Mouse (Mus musculus): ENCODE results near the gene Apod. TPM values are rescaled to one million over a fixed set of nuclear protein-coding genes. Genes with fewer than 3 reads are reported as not detected.
A peak's percentile ranks its signal among the peaks of the same experiment; 100 is the strongest.

The Apod gene
- total and polyA plus RNA-seq, 2 experiments from 2014 or later = 68.5 to 293 TPM

DNA sequence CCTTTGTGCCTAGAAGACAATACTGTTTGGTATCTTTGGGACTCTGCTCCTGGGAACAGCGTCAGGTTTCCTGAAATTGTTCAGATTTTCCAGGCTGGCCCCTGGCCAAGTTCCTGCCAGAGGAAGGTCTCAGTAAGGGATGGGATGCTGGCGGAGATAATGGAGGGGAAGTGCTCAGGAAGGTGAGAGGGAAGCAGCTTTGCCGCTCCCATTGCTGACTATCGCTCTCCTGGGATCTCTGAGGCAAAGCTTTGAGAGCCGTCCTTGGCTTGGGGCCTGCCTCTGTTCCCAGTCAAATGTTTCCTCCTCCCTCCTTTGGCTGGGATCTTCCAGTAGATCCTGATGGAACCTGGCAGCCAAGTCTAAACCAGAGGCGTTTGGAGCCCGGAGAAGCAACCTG is 38.1 kb downstream of the Apod start:
- Histone ChIP-seq H3K4me1 (ENCODE audit: insufficient read depth, low read length) (peaks cover 17% of the 10 kb centered on the region), H3K4me3 (ENCODE audit: low read length) (no peak overlapping the region), H3K27me3 (ENCODE audit: insufficient read depth, low read length) (no peaks in the 10 kb centered on the region), H3K9ac (replicated peaks; ENCODE audit: low read length) (no peak overlapping the region), H3K27ac (peak overlapping the region; percentile 0; the same call in 1 of the 2 replicates), H3K36me3 (ENCODE audit: insufficient read depth, low read length) (no peaks in the 10 kb centered on the region), H3K4me2 (ENCODE audit: low read depth, low read length) (no peak overlapping the region), H3K9me3 (ENCODE audit: low read length) (no peaks in the 10 kb centered on the region)
- WGBS = 46% methylated on average over 7 of the region's 7 CpGs
- no peak for TF ChIP-seq CTCF (IDR thresholded peaks at IDR 0.05; ENCODE audit: low read depth)
- no peak for ATAC-seq
- DNase-seq (ENCODE audit: low spot score) = peak; percentile 48

DNA sequence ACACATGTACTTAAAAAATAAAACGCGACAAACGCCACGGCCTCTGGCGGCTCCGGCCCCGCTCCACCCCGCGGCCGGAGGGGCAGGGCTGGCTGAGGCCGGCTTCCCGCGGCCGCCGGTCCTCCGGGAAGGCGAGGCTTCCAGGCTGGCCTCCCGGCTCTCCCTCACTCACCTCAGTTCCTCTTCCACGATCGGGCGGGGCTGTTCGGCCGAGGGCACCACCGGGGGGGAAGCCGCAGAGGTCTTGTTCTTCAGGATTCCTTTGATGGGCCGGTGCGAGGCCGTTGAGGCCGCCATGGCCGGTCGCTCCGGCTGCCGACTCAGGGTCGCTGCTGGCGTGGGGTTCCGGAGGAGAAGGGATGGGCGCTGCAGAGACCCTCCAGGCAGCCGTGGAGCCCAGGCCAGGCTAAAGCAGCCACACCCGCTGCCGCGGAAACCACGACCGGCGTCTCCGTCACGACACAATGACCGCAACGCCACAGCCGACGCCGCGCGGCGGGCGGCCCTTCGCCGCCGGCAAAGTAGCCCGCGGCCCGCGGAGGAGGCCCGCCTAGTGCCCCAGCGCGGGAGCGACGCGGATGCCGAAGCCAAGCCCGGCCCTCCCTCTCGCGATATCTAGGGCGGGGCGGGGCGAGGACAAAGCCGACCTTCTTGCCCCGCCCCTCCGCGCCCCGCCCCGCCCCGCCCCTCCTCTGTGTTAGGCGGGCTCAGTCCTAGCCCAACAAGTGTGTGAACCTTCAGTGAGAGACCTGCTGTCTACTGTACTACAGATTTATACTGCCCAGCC is 39.7 kb downstream of the Apod start, which contains the start of gene Ppp1r2:
TSS of gene Ppp1r2 (minus strand) at position 604 of the 787 bp plus-strand sequence.
- no peaks in the 10 kb centered on the region for H3K36me3 ChIP-seq (ENCODE audit: insufficient read depth, low read length)
- H3K4me1 ChIP-seq (ENCODE audit: insufficient read depth, low read length) = peaks cover 17% of the 10 kb centered on the region
- H3K27ac ChIP-seq = peak within 1 kb of the TSS; percentile 85
- ATAC-seq = peak; percentile 98
- H3K9ac ChIP-seq (replicated peaks; ENCODE audit: low read length) = peak within 1 kb of the TSS; percentile 79
- peak within 1 kb of the TSS; percentile 57 for H3K4me3 ChIP-seq (ENCODE audit: low read length)
- no peaks in the 10 kb centered on the region for H3K9me3 ChIP-seq (ENCODE audit: low read length)
- under 1% methylated on average over 67 of the region's 83 CpGs for WGBS
- peak; percentile 95 for DNase-seq (ENCODE audit: low spot score)
- no peak for TF ChIP-seq CTCF (IDR thresholded peaks at IDR 0.05; ENCODE audit: low read depth)
- peak within 1 kb of the TSS; percentile 70 for H3K4me2 ChIP-seq (ENCODE audit: low read depth, low read length)
- H3K27me3 ChIP-seq (ENCODE audit: insufficient read depth, low read length) = no peaks in the 10 kb centered on the region

DNA sequence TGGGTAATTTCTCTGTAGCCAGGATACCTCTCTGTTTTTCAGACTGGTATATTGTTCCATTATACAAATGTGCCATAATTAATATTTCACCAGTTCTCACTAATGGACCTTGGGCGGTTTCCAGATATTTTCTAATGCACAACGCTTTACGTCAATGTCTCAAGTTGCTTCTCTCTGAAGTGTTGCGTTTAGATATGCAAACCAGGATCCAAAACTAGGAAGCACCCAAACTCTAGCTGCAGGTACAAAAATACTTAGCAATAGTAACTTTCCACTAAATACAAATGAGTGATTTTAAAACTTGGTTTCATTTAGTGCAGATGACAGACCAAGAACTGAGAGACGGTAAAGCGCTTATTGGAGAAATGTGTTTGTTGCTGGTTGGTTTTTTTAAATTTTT is 40.5 kb downstream of the Apod start:
- peak overlapping the region; percentile 57 for H3K4me3 ChIP-seq (ENCODE audit: low read length)
- peak; percentile 19 for DNase-seq (ENCODE audit: low spot score)

DNA sequence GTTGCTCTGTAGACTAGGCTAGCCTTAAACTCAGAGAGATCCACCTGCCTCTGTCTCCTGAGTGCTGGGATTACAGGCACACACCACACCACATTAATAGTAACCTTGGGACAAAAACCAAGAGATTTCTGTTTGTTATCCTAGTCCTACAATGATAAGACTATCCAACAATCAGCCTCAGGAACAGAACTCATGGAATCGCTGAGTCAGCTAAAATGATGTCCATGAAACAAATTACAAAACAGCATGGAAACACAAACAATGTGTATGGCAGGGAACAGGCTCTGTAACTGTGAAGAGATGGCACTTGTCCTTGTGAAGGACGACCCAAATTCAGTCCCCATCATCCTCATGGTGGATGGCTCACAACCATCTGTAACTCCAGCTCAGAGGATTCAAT is 47.9 kb downstream of the Apod start:
- no peak overlapping the region for H3K4me2 ChIP-seq (ENCODE audit: low read depth, low read length)
- 94% methylated on average over 2 of the region's 2 CpGs for WGBS
- no peak overlapping the region for H3K9ac ChIP-seq (replicated peaks; ENCODE audit: low read length)
- no peaks in the 10 kb centered on the region for H3K4me1 ChIP-seq (ENCODE audit: insufficient read depth, low read length)
- H3K27ac ChIP-seq = no peak overlapping the region
- ATAC-seq = no peak
- H3K9me3 ChIP-seq (ENCODE audit: low read length) = no peaks in the 10 kb centered on the region
- H3K36me3 ChIP-seq (ENCODE audit: insufficient read depth, low read length) = no peaks in the 10 kb centered on the region; the same call in 1 of the 2 replicates
- no peak overlapping the region for H3K4me3 ChIP-seq (ENCODE audit: low read length)
- DNase-seq (ENCODE audit: low spot score) = no peak
- H3K27me3 ChIP-seq (ENCODE audit: insufficient read depth, low read length) = no peaks in the 10 kb centered on the region
- TF ChIP-seq CTCF (IDR thresholded peaks at IDR 0.05; ENCODE audit: low read depth) = no peak

More for the DNA sequence above, 40.5 kb downstream of the Apod start:
- Histone ChIP-seq H3K36me3 (ENCODE audit: insufficient read depth, low read length) (no peaks in the 10 kb centered on the region), H3K4me2 (ENCODE audit: low read depth, low read length) (peak overlapping the region; percentile 70), H3K9me3 (ENCODE audit: low read length) (no peaks in the 10 kb centered on the region), H3K9ac (replicated peaks; ENCODE audit: low read length) (peak overlapping the region; percentile 79), H3K4me1 (ENCODE audit: insufficient read depth, low read length) (peaks cover 17% of the 10 kb centered on the region), H3K27me3 (ENCODE audit: insufficient read depth, low read length) (no peaks in the 10 kb centered on the region), H3K27ac (peak overlapping the region; percentile 85; the same call in 1 of the 2 replicates)
- no peak for TF ChIP-seq CTCF (IDR thresholded peaks at IDR 0.05; ENCODE audit: low read depth)
- 4% methylated on average over 6 of the region's 6 CpGs for WGBS
- ATAC-seq = no peak

DNA sequence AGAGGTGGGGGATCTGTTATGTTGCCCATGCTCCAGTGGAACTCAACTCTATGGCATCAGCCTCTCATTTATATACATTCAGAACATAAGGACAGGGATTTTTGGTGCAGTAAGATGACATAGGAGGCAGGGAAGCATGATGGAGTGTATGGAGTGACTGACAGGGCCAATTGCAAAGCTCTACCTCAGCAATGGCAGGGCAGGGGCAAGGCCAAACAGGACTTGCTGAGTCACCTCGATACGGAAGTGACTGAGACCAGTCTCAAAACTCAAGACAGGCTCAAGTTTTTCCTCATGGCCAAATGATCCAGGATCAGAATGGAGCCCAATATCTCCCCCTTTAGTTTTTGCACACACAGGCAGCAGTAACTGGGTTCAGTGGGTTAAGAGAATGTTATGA is 58.5 kb downstream of the Apod start:
- no peak for TF ChIP-seq CTCF (IDR thresholded peaks at IDR 0.05; ENCODE audit: low read depth)
- H3K36me3 ChIP-seq (ENCODE audit: insufficient read depth, low read length) = peaks cover 32% of the 10 kb centered on the region

DNA sequence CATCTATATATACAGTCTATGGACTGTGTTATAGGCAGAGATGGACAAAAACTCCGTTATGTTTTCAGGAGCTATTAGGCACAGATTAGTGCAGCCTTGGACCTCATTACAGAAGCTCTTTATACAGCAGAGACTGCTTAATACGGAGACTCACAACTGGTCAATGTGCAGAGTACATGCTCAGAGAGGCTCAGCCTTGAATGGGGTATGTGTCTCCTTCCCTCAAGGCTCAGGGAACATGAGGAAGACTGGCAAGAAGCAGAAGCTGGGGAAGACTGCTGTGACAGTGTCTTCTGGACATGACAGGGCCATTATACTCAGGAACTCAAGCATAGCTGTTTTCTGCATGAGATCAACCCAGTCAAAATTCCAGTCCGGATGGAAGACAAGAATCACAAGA is 58.9 kb downstream of the Apod start:
- ATAC-seq (peak; percentile 87), DNase-seq (ENCODE audit: low spot score) (peak; percentile 6)
- H3K36me3 ChIP-seq (ENCODE audit: insufficient read depth, low read length) = peaks cover 32% of the 10 kb centered on the region
- H3K4me1 ChIP-seq (ENCODE audit: insufficient read depth, low read length) = no peaks in the 10 kb centered on the region
- no peaks in the 10 kb centered on the region for H3K9me3 ChIP-seq (ENCODE audit: low read length)
- H3K4me3 ChIP-seq (ENCODE audit: low read length) = no peak overlapping the region
- H3K27me3 ChIP-seq (ENCODE audit: insufficient read depth, low read length) = no peaks in the 10 kb centered on the region
- 61% methylated on average over 3 of the region's 3 CpGs for WGBS
- H3K9ac ChIP-seq (replicated peaks; ENCODE audit: low read length) = no peak overlapping the region
- TF ChIP-seq CTCF (IDR thresholded peaks at IDR 0.05; ENCODE audit: low read depth) = no peak
- no peak overlapping the region for H3K27ac ChIP-seq
- H3K4me2 ChIP-seq (ENCODE audit: low read depth, low read length) = no peak overlapping the region

More for the DNA sequence above, 58.5 kb downstream of the Apod start:
- no peak overlapping the region for H3K27ac ChIP-seq
- 94% methylated on average over 2 of the region's 2 CpGs for WGBS
- H3K4me1 ChIP-seq (ENCODE audit: insufficient read depth, low read length) = no peaks in the 10 kb centered on the region
- no peak overlapping the region for H3K9ac ChIP-seq (replicated peaks; ENCODE audit: low read length)
- ATAC-seq (no peak), DNase-seq (ENCODE audit: low spot score) (no peak)
- H3K9me3 ChIP-seq (ENCODE audit: low read length) = no peaks in the 10 kb centered on the region
- no peak overlapping the region for H3K4me3 ChIP-seq (ENCODE audit: low read length)
- no peak overlapping the region for H3K4me2 ChIP-seq (ENCODE audit: low read depth, low read length)
- no peaks in the 10 kb centered on the region for H3K27me3 ChIP-seq (ENCODE audit: insufficient read depth, low read length)

DNA sequence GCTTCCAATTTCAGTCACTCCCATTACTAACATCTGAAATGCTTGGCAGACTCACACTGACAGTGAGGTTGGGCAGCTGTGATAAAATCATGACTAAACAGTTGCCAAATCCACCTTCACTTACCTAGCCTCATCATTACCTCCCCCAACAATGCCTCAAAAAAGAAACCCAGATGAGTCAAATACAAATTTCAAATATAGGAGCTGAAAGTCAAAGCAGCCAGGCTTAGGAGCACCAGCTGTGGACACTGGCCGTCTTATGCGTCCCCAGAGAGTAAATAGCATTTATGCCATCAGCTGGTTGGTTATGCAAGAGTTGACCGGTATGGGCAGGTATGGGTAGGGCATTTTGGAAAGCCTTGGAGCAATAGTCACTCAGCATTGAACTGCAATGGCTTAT is 65.2 kb downstream of the Apod start:
- no peak for TF ChIP-seq CTCF (IDR thresholded peaks at IDR 0.05; ENCODE audit: low read depth)
- Histone ChIP-seq H3K36me3 (ENCODE audit: insufficient read depth, low read length) (no peaks in the 10 kb centered on the region), H3K4me3 (ENCODE audit: low read length) (no peak overlapping the region), H3K9ac (replicated peaks; ENCODE audit: low read length) (no peak overlapping the region), H3K27ac (no peak overlapping the region), H3K4me2 (ENCODE audit: low read depth, low read length) (no peak overlapping the region), H3K27me3 (ENCODE audit: insufficient read depth, low read length) (no peaks in the 10 kb centered on the region), H3K9me3 (ENCODE audit: low read length) (no peaks in the 10 kb centered on the region), H3K4me1 (ENCODE audit: insufficient read depth, low read length) (no peaks in the 10 kb centered on the region)
- DNase-seq (ENCODE audit: low spot score) (no peak), ATAC-seq (no peak)
- WGBS = 79% methylated on average over 3 of the region's 3 CpGs

Measured in hindbrain, postnatal 0 days (tissue).